Mouse (Mus musculus): ENCODE results near the gene Gm21866.
"Not testable (repeated sequence)": the region's sequence is repeated elsewhere in the genome, so short reads cannot be mapped to it uniquely, and the experiment has no call there.

DNA sequence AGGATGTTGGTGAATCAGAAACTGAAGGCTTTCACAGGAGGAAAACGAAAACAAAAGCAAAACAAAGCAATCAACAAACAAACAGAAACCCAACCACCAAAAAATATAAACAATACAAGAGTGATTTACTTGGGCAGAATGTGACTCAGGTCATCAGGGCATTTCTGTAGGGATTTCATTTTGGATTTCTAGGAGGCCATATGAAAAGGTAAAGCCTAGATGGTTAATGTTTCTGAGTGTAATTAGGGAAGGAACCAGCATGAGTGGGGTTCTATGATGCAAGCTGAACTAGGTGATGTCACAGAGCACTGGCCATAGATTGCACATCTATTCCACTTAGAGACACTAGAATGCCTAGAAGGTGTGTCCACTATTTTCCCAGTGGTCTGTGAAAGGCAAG lies 28.3 kb upstream of the Gm21866 start, which contains the start of gene Gm20773:
- not testable (repeated sequence) for TF ChIP-seq CTCF (IDR thresholded peaks at IDR 0.05; ENCODE audit: borderline replicate concordance, insufficient read depth, low read length); POLR2A (IDR thresholded peaks at IDR 0.05; ENCODE audit: low read depth, low read length)

Measured in embryonic fibroblast, embryonic 13.5 days (primary cell).